Mouse (Mus musculus) cerebellum, adult 11-12 months (tissue): ENCODE measurements around the gene Ramp2.
A peak's percentile ranks its signal among the peaks of the same experiment; 100 is the strongest.

ENCODE experiments used
- DNase-seq: peaks from one replicate; pipeline ENCODE4 v3.0.0; 2022

Gene Ramp2

GRCm38 (mm10) chr11:101236782-101237181 is 9.0 kb upstream of the Ramp2 start:
- no peak for DNase-seq

- no peak for DNase-seq
These were observed 7.7 kb upstream of the Ramp2 start for GRCm38 (mm10) chr11:101238071-101238647.

GRCm38 (mm10) chr11:101245071-101245470 is 757 bp upstream of the Ramp2 start:
- DNase-seq = no peak

- DNase-seq = no peak
These were observed 829 bp downstream of the Ramp2 start for GRCm38 (mm10) chr11:101246702-101247012.

GRCm38 (mm10) chr11:101247521-101248030 is 1.7 kb downstream of the Ramp2 start:
- DNase-seq = no peak

- no peak for DNase-seq
These were observed 2.6 kb downstream of the Ramp2 start for GRCm38 (mm10) chr11:101248258-101248994.

GRCm38 (mm10) chr11:101251031-101251430 is 5.2 kb downstream of the Ramp2 start:
- DNase-seq = no peak

- DNase-seq = no peak
These were observed 7.1 kb downstream of the Ramp2 start for GRCm38 (mm10) chr11:101252941-101253340.

- DNase-seq = peak; percentile 75
These were observed 8.0 kb downstream of the Ramp2 start, which contains the start of gene Vps25 for GRCm38 (mm10) chr11:101253613-101254389. Gene Vps25 (plus strand): TSS chr11:101253707.

- no peak for DNase-seq
These were observed 10.3 kb downstream of the Ramp2 start for GRCm38 (mm10) chr11:101255826-101256775.

GRCm38 (mm10) chr11:101259261-101259712 is 13.5 kb downstream of the Ramp2 start:
- no peak for DNase-seq

- DNase-seq = no peak
These were observed 14.4 kb downstream of the Ramp2 start, which contains the start of gene Wnk4 for GRCm38 (mm10) chr11:101259948-101260825. Gene Wnk4 (plus strand): TSS chr11:101260567.

GRCm38 (mm10) chr11:101260826-101261380 is 15.1 kb downstream of the Ramp2 start:
- DNase-seq = no peak

- DNase-seq = no peak
These were observed 16.6 kb downstream of the Ramp2 start for GRCm38 (mm10) chr11:101262272-101262967.

GRCm38 (mm10) chr11:101263138-101263988 is 17.5 kb downstream of the Ramp2 start:
- no peak for DNase-seq

GRCm38 (mm10) chr11:101263989-101264280 is 18.1 kb downstream of the Ramp2 start:
- DNase-seq = no peak

- DNase-seq = no peak
These were observed 19.2 kb downstream of the Ramp2 start for GRCm38 (mm10) chr11:101264954-101265471.

- DNase-seq = no peak
These were observed 20.1 kb downstream of the Ramp2 start for GRCm38 (mm10) chr11:101265906-101266305.

GRCm38 (mm10) chr11:101269577-101270116 is 23.8 kb downstream of the Ramp2 start:
- DNase-seq = no peak
